Mouse (Mus musculus) cerebellum, postnatal 25 days (tissue): ENCODE results near the gene Frmd8.

ENCODE experiments used
- DNase-seq, 2 experiments: peaks; one replicate each; pipeline ENCODE4 v3.0.0; 2021; ENCODE audit warnings: mixed read lengths in 2 of 2

Frmd8 gene

GRCm38 (mm10) chr19:5848826-5849672, 26.0 kb downstream of the Frmd8 start:
- DNase-seq = peak; percentile 68 to 70

GRCm38 (mm10) chr19:5848032-5848825, 26.8 kb downstream of the Frmd8 start:
- DNase-seq = peak; percentile 78 to 83

GRCm38 (mm10) chr19:5847306-5847796, 27.7 kb downstream of the Frmd8 start:
- DNase-seq = peak; percentile 56 to 66

GRCm38 (mm10) chr19:5846557-5847305, 28.3 kb downstream of the Frmd8 start:
- DNase-seq = peak; percentile 86 to 90

- peak; percentile 61 to 67 for DNase-seq
These were observed 28.9 kb downstream of the Frmd8 start for GRCm38 (mm10) chr19:5846154-5846553.

GRCm38 (mm10) chr19:5845319-5846135, 29.5 kb downstream of the Frmd8 start:
- peak; percentile 96 to 97 for DNase-seq

GRCm38 (mm10) chr19:5844831-5845318, 30.2 kb downstream of the Frmd8 start:
- no peak for DNase-seq

- peak in 1 of 2 experiments; percentile 49 for DNase-seq
These were observed 31.0 kb downstream of the Frmd8 start for GRCm38 (mm10) chr19:5843781-5844691.

- DNase-seq = no peak
These were observed 32.0 kb downstream of the Frmd8 start for GRCm38 (mm10) chr19:5842785-5843730.

GRCm38 (mm10) chr19:5841999-5842784, 32.9 kb downstream of the Frmd8 start:
- peak in 1 of 2 experiments; percentile 28 for DNase-seq

GRCm38 (mm10) chr19:5841389-5841946, 33.6 kb downstream of the Frmd8 start:
- no peak for DNase-seq

GRCm38 (mm10) chr19:5840890-5841388, 34.1 kb downstream of the Frmd8 start:
- no peak for DNase-seq

GRCm38 (mm10) chr19:5840086-5840889, 34.8 kb downstream of the Frmd8 start:
- no peak for DNase-seq

GRCm38 (mm10) chr19:5839317-5840085, 35.6 kb downstream of the Frmd8 start:
- DNase-seq = no peak

- no peak for DNase-seq
These were observed 36.2 kb downstream of the Frmd8 start for GRCm38 (mm10) chr19:5838892-5839165.

GRCm38 (mm10) chr19:5838136-5838891, 36.8 kb downstream of the Frmd8 start:
- DNase-seq = no peak
